Mouse (Mus musculus) lung, postnatal 0 days (tissue): ENCODE results near the gene Serinc1.

Experiments used
- CTCF ChIP-seq: IDR thresholded peaks from 2 replicates; pipeline ENCODE4 v1.5.1; 2016; ENCODE audit warnings: antibody characterized with exemption, mild to moderate bottlenecking
- EP300 ChIP-seq: IDR thresholded peaks from 2 replicates; pipeline ENCODE4 v1.6.1; 2016; ENCODE audit warnings: antibody characterized with exemption, mild to moderate bottlenecking, control low read depth

DNA sequence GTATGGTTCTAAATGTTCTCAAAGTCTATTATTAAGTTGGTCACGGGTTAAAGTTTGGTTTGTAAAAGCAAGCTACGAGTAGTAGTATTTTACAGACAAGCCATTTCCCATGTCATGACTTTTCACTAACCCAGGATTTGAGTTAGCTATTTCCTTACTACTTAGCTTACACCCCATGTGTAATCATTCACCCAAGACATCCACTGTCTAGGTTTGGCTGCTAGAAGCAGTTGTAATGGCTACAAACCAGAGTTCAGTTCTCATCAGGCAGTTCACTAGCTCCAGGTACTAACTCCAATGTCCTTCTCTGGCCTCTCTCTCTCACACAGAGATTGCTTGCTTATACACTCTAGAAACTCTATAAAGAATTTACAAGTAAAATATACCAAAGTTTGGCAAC, 17.7 kb downstream of the Serinc1 start:
- TF ChIP-seq EP300 (no peak), CTCF (no peak)
